Mouse (Mus musculus) gastrocnemius, adult 18-20 months (tissue): Measurements from ENCODE around the gene Duxbl2. TPM values are rescaled to one million over a fixed set of nuclear protein-coding genes. Genes with fewer than 3 reads are reported as not detected.
"Not testable (repeated sequence)": the region's sequence is repeated elsewhere in the genome, so short reads cannot be mapped to it uniquely, and the experiment has no call there.

Source experiments
- DNase-seq: peaks from one replicate; pipeline ENCODE4 v3.0.0; 2021; ENCODE audit warnings: low spot score
- long read RNA-seq, 2 experiments: library from polyadenylated mRNA; stranded (forward); transcript quantifications; one replicate each; pipeline ENCODE4 v2.0.0; 2021
- total RNA-seq, 2 experiments: library from RNA; stranded (reverse); gene quantifications; 2 replicates each; pipeline ENCODE4 v1.2.3; 2021

Gene Duxbl2
- not detected for total RNA-seq
- long read RNA-seq, experiment 1: 0 reads
- long read RNA-seq, experiment 2: 0 reads

GRCm38 (mm10) chr14:26118150-26118549 is at the start of gene Duxbl2:
TSS of gene Duxbl2 (plus strand) at chr14:26118349.
- not testable (repeated sequence) for DNase-seq

DNA sequence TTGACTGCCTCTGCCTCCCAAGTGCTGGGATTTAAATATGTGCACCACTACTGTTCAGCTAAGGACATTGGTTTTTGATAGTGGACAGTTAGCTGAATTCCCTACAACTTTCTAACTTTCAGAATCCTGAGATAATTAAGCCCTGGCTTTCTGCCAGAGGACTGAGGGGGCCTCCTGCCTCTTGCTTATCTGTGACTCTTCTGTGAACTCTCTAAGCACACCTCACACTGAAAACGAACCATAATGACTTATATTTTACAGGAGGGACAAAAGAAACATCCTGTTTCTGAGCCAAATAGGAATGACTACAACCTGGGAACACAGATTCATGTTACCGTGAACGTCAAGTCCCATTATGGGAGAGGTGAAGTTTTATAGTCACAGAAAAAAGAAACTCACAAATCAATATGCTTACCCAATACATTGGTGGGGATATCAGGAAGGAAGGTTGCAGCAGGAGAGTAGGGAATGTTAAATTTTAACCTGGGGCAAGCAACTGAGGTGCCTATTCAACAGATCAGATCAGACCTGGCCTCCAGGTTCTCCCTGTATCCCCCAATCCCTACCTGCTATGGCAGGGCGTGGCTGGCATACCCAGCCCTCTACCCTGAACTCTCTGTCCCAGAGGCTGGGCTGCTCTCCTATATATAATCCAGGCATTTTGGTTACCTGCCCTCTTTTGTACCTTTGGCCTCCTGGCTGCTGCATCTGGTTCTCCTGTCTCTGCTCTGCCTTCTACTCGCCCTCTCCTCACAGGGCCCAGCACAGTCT is 41.3 kb upstream of the Duxbl2 start:
- not testable (repeated sequence) for DNase-seq

GRCm38 (mm10) chr14:26081216-26081615 is 36.9 kb upstream of the Duxbl2 start, which contains the start of gene Cphx2:
TSS of gene Cphx2 (plus strand) at chr14:26081516.
- not testable (repeated sequence) for DNase-seq

DNA sequence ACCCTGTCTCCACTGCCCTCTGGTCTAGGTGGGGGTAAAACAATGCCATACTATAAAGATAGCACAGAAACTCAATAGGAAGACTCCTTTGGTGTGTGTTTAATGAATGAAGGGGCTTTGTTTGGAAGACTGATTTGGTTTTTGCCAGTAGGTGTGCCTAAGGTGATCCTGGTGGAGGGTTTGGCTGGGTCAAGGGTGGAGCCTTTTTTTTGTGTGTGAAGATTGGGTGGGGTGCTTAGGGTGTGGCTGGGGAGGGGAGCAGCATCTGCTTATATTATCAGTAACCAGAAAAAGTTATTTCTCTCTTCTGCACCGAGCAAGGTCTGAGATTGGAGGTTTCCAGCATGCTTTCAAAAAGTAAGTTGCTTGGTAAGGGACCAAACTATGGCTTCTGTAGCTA is 36.2 kb upstream of the Duxbl2 start, which contains the start of gene Cphx3:
TSS of gene Cphx3 (plus strand) at position 301 of the 400 bp plus-strand sequence.
- not testable (repeated sequence) for DNase-seq

- not testable (repeated sequence) for DNase-seq
Observed at GRCm38 (mm10) chr14:26097622-26098021, 20.5 kb upstream of the Duxbl2 start.

GRCm38 (mm10) chr14:26118550-26119000 is 426 bp downstream of the Duxbl2 start:
- DNase-seq: not testable (repeated sequence)

GRCm38 (mm10) chr14:26119095-26119494 is 946 bp downstream of the Duxbl2 start:
- DNase-seq: not testable (repeated sequence)

DNA sequence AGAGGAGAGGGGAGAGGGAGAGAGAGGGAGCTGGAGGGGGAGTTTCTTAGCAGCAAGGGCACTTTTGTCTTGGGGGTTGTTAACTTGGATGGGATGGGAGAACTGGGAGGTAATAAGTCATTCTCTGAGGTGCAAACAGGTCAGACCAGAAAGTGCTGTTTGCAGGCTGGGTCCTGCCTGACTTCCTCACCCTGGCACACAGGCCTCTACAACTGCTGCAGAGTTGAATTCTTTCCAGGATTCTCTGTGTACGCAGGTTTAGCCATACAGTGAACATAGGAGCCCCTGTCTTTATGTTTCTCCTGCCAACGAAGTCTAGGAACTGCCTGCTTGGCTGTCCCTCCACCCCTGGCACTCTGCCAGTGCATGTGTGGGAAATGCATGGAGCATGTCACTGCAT is 28.9 kb downstream of the Duxbl2 start:
- DNase-seq: not testable (repeated sequence)

DNA sequence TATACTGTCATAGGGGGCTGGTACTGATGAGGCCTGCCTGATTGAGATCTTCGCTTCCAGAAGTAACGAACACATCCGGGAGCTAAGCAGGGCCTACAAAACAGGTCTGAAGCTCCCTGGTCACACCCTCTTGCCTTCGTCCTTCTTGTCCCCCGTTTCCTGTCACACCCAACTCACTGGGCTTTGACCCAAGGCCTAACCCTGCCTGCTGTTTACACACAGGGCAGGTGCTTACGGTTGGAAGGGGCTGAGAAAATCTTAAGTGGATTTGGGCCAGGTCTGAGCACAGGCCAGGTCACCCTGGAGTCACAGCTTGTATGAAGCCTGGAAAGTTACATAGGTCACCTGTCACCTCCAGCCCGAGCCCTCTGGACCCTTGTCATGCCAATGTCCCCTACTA is 37.9 kb downstream of the Duxbl2 start:
- not testable (repeated sequence) for DNase-seq

DNA sequence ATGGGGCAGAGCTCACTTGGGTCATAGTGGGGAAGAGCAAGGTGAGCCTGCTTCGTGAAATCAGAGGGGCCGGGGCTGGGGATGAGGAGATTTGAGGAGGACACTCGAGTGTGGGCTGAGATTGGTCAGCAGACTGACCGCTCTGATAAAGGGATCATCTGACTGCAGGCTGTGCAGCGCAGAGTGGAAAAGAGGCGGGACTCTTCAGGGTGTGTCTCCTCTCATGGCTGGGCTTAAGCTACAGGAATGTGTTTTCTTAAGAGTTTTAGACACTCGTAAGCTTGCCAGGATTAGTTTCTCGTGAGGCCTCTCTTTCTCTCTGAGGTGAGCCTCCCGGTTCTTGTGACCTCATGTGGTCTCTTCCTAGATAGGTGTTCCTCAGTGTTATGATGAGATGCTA is 43.0 kb downstream of the Duxbl2 start:
- not testable (repeated sequence) for DNase-seq

GRCm38 (mm10) chr14:26162423-26162822 is 44.3 kb downstream of the Duxbl2 start:
- DNase-seq: not testable (repeated sequence)

GRCm38 (mm10) chr14:26165266-26165665 is 47.1 kb downstream of the Duxbl2 start:
- not testable (repeated sequence) for DNase-seq

- DNase-seq: not testable (repeated sequence)
Observed at GRCm38 (mm10) chr14:26173955-26174354, 55.8 kb downstream of the Duxbl2 start.

DNA sequence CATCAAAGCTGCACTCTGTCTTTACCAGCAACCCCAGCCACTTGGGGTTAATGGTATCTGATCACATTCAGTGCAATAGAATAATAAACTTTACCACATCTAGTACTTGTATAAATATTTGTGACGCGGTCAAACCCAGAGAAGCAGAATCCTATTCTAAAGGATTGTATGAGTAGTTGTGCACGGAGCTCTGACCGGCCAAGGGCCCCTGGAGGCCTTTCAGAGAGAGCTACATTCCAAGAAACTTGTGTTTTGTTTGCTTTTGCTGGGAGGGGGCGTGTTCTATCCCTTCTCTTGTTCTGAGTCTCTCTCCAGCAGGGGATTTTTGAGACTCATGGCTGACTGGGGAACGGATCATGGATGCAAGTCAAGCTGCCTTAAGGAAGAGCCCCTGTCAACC is 56.9 kb downstream of the Duxbl2 start:
- DNase-seq: not testable (repeated sequence)

Other genes starting within 250 kb of the Duxbl2 start
- 1 to 10 TPM; 2.2 to 4.1 TPM for gene Plac9a, start 215.2 kb upstream of the Duxbl2 start, total RNA-seq
- under 1 TPM; 0.25 to 0.26 TPM for gene Tmem254a, start 190.7 kb upstream of the Duxbl2 start, total RNA-seq
- not detected for gene Cphx1, start 180.0 kb upstream of the Duxbl2 start, total RNA-seq
- gene Duxbl1, start 139.8 kb upstream of the Duxbl2 start, total RNA-seq: not detected
- gene Gm9780, start 75.6 kb upstream of the Duxbl2 start, total RNA-seq: 10 to 100 TPM in 1 of 2 experiments, 1 to 10 TPM in 1; 8.2 to 16.4 TPM
- gene Tmem254c, start 51.0 kb upstream of the Duxbl2 start, total RNA-seq: 1 to 10 TPM in 1 of 2 experiments, under 1 TPM in 1; 0.76 to 1.3 TPM
- not detected for gene Cphx2, start 36.8 kb upstream of the Duxbl2 start, total RNA-seq
- not detected for gene Cphx3, start 36.1 kb upstream of the Duxbl2 start, total RNA-seq
- 10 to 100 TPM; 29.3 to 34.0 TPM for gene Plac9b, start 64.1 kb downstream of the Duxbl2 start, total RNA-seq
- gene Tmem254b, start 88.7 kb downstream of the Duxbl2 start, total RNA-seq: 1 to 10 TPM in 1 of 2 experiments, under 1 TPM in 1; 0.48 to 2.4 TPM
- not detected for gene Duxbl3, start 139.6 kb downstream of the Duxbl2 start, total RNA-seq